9 mouse cellular contexts compared by ENCODE assay signal in genomic region chr1:74437702-74438427, GRCm38 (mm10). TPM values are rescaled to one million over a fixed set of nuclear protein-coding genes. Genes with fewer than 3 reads are reported as not detected.
DNase-seq lines count a peak whose midpoint lies in the region; ATAC-seq lines count a peak whose summit lies in the region.
"Had no signal": no experiment of that assay in that cellular context is flagged by ENCODE, and none has a peak within 500 bp of the region (broad histone marks: within the 10 kb centered on the region; RNA-seq: fewer than 3 reads in every experiment).

No protein-coding gene starts in this region.

- H3K36me3 ChIP-seq in kidney, embryonic 16.5 days (ENCODE audit: insufficient read depth, low read length), result peaks cover 53% of the 10 kb centered on the region

- H3K9me3 ChIP-seq in kidney, embryonic 16.5 days (ENCODE audit: low read length), result no peaks in the 10 kb centered on the region
- H3K9me3 ChIP-seq: embryonic facial prominence, embryonic 12.5 days had no signal

- 77% methylated on average over 8 of the region's 8 CpGs for WGBS in kidney, embryonic 16.5 days

- DNase-seq in right cerebral cortex, adult 2 months (ENCODE audit: low spot score in 2 of 2), result peak; percentile 50 to 59
- no peak for DNase-seq in right cerebral cortex, postnatal 25 days
- DNase-seq in adrenal gland, postnatal 10 days, result peak; percentile 81
- peak; percentile 36 for DNase-seq in heart, postnatal 14 days
- DNase-seq in retina, postnatal 1 day, result peak; percentile 29
- DNase-seq in embryo, embryonic 10 days (ENCODE audit: low spot score), result no peak

- H3K27me3 ChIP-seq in kidney, embryonic 16.5 days (ENCODE audit: insufficient read depth, low read length), result no peaks in the 10 kb centered on the region
- H3K27me3 ChIP-seq: embryonic facial prominence, embryonic 12.5 days had no signal

- no peak overlapping the region for H3K4me3 ChIP-seq in kidney, embryonic 16.5 days (ENCODE audit: low read length)
- H3K4me3 ChIP-seq: embryonic facial prominence, embryonic 12.5 days had no signal

- no peak for ATAC-seq in kidney, embryonic 16.5 days (ENCODE audit: low FRiP score, low TSS enrichment)

- no peak overlapping the region for H3K9ac ChIP-seq in kidney, embryonic 16.5 days (replicated peaks; ENCODE audit: low read length)
- H3K9ac ChIP-seq: embryonic facial prominence, embryonic 12.5 days; liver, embryonic 14.5 days had no signal

- no peak overlapping the region for H3K27ac ChIP-seq in kidney, embryonic 16.5 days (ENCODE audit: low read length)
- H3K27ac ChIP-seq: embryonic facial prominence, embryonic 12.5 days; liver, embryonic 14.5 days had no signal

- no peak overlapping the region for H3K4me2 ChIP-seq in kidney, embryonic 16.5 days (replicated peaks; ENCODE audit: low read depth, low read length)
- H3K4me2 ChIP-seq: embryonic facial prominence, embryonic 12.5 days had no signal

- intact Hi-C loops in heart, postnatal 14 days (cut with DNase I), result no loop called here

- H3K4me1 ChIP-seq in kidney, embryonic 16.5 days (ENCODE audit: insufficient read depth, low read length), result 0 out of 2 replicates have a peak, but pooled peaks cover 3% of the 10 kb centered on the region
- H3K4me1 ChIP-seq: embryonic facial prominence, embryonic 12.5 days had no signal

RNA-seq across cellular contexts. Expression of gene Vil1, which starts 28.7 kb away (rescaled TPM):
- 1 to 10 TPM; 2.6 to 2.9 TPM for total RNA-seq in adrenal gland, postnatal 10 days (2021)
- under 1 TPM; 0.65 to 0.83 TPM for total RNA-seq in heart, postnatal 14 days (2021)
- 17.5 and 18.0 TPM in 2 replicates for polyA plus RNA-seq in kidney, embryonic 16.5 days (2015; fragmentation: Nextera tagmentation; extraction: Ambion mirVana)

RNA-seq across cellular contexts. Expression of gene Ctdsp1, which starts 46.6 kb away (rescaled TPM):
- 100 to 1,000 TPM; 132 to 142 TPM for total RNA-seq in adrenal gland, postnatal 10 days (2021)
- total RNA-seq in heart, postnatal 14 days (2021), result 100 to 1,000 TPM; 106 to 118 TPM
- 91.1 and 94.0 TPM in 2 replicates for polyA plus RNA-seq in kidney, embryonic 16.5 days (2015; fragmentation: Nextera tagmentation; extraction: Ambion mirVana)

Comparison
In these comparisons a context has a peak if more than half of its experiments do, and no peak if none do; other contexts are left out.
1. DNase-seq: peak in right cerebral cortex, adult 2 months (2 of 2), adrenal gland, postnatal 10 days (single experiment), heart, postnatal 14 days (2 of 2) and retina, postnatal 1 day (single experiment); none in right cerebral cortex, postnatal 25 days (single experiment) and embryo, embryonic 10 days (single experiment).